Mouse (Mus musculus) stomach, postnatal 0 days (tissue): ENCODE measurements around the gene Surf6.

Source experiments
- CTCF ChIP-seq: IDR thresholded peaks from 2 replicates; pipeline ENCODE4 v1.5.1; 2016; ENCODE audit warnings: antibody characterized with exemption, low read depth, mild to moderate bottlenecking, moderate library complexity
- EP300 ChIP-seq: optimal IDR thresholded peaks from 2 replicates; pipeline ENCODE3; 2016; ENCODE audit warnings: antibody characterized with exemption

DNA sequence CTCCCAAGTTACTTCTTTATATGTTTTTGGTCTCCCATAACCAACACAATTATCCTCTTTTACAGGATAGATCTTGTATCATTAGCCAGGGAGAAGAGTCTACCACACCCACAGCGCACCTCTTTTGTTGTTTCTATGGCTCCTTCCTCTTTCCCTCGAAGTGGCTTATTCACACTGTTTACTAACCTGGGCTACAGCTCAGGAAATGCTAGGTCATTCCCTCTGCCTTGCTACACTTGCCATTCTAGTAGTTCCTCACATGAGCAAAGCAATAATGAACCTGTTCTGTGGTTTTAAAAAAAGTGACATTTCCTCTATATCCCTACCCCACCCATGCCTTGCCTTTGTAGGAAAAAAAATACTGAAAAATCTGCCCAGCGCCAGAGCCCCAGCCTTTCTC lies 39.8 kb downstream of the Surf6 start:
- TF ChIP-seq CTCF (no peak), EP300 (no peak)
